Mouse (Mus musculus) cerebellum, adult 18-20 months (tissue): ENCODE data around the gene Def6.

Experiments
- DNase-seq, 2 experiments: peaks; one replicate each; pipeline ENCODE4 v3.0.0; 2021

Gene Def6

GRCm38 (mm10) chr17:28207591-28208313, at the start of gene Def6:
TSS of gene Def6 (plus strand) at chr17:28207778.
- DNase-seq = peak; percentile 23 to 33

- no peak for DNase-seq
These were observed 47.2 kb upstream of the Def6 start for GRCm38 (mm10) chr17:28160361-28160760.

DNA sequence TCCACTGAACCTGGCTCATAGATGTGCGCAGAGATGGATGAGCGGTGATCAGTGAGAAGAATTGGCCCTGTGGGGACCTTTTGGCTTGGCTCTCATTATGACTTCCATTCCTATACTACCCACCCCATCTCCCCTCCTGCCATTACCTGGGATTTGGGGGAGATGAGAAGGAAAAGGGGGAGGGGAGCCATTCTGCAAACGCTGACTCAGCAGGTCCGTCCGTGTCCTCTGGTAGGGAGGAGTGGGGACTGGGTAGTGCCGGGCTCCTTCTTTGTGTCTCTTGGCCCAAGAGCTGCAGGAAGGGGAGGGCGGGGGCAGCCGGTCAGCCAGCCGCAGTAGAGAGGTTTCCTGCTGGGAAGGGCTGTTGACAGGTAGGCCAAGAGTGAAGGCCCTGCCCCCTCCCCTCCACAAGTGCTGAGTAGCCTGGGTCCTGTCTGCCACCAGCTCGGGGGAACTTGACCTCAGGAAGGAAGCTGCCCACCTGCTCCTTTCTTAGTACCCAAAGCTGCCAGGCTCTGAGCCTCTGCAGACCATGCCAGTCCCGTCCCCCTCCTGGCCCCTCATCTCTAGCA, 46.2 kb upstream of the Def6 start:
- no peak for DNase-seq

DNA sequence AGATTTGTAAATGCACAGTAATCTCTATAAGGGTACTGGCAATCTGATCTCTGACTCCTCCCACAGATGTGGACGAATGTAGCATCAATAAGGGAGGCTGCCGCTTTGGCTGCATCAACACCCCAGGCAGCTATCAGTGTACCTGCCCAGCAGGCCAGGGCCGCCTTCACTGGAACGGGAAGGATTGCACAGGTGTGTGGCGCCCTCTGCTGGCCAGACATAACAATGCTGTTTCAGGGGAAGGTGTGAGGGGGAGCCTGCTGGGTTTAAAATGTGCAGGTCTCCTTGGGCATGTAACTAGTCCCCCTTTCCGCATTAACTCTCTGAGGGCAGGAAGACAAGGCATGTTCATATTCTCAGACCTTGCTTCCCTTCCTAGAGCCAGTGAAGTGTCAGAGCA, 43.9 kb upstream of the Def6 start:
- peak; percentile 77 to 85 for DNase-seq

- DNase-seq = no peak
These were observed 36.9 kb upstream of the Def6 start for GRCm38 (mm10) chr17:28170460-28171305.

- DNase-seq = no peak
These were observed 34.9 kb upstream of the Def6 start for GRCm38 (mm10) chr17:28172690-28173089.

DNA sequence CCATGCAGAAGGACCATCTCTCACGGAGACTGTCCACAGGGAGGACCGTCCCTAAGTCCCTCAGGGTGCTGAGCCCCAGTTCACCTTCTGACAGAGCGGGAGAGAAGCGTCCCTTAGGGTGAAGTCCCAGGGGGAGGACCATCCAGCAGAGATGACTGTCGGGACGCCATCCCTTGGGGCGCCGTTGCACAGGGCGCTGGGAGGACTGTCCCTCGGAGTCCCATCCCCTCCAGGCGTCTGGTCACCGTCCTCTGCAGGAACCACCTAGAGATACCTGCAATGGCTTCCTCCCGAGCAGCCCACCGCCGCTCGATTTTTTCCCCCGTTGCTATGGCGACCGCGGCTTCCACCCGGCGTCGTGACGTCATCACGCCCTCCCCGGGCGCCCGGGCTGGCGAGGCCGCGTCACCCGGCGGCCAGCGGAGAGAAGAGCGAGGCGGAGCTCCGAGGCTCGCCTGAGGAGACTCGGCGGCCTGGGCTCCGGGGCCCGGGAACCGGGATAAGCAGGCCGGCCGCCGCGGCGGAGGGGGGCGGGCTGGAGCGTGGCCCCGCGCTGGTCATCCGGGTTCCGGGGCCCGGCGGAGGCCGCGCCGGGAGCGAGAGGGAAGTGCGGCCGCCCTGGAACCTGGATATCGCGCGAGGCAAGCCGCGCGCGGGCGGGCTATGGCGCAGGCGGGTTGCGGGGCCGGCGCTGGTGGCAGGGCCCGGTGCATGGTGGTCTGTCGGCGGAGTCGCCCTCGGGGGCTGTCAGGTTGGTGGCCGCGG, 30.6 kb upstream of the Def6 start, which contains the start of gene Zfp523:
Zfp523 (plus strand) TSS at position 355 of the 765 bp plus-strand sequence.
- peak; percentile 89 to 96 for DNase-seq

- DNase-seq = peak in 1 of 2 experiments; percentile 50
These were observed 30.0 kb upstream of the Def6 start for GRCm38 (mm10) chr17:28177540-28178046.

DNA sequence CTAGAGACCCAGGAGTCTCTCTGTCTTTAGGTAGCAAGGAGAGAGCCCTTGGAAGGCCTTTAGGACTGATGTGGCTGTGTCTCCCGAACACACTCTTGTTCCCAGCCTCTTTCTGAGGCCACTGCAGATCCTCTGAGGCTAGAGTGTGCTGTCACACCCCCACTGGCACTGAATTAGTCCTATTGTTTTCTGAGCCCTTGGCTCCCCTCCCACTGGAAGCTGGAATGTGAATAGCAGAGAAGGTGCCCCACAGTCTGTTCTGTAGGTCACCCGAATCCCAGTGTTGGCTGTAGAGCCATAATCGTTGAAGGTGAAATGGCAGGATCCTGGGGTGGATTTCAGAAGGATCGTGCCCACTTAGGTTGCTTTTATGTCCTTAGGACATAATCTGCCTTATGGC, 27.2 kb upstream of the Def6 start:
- no peak for DNase-seq

GRCm38 (mm10) chr17:28180783-28181544, 26.6 kb upstream of the Def6 start:
- no peak for DNase-seq

DNA sequence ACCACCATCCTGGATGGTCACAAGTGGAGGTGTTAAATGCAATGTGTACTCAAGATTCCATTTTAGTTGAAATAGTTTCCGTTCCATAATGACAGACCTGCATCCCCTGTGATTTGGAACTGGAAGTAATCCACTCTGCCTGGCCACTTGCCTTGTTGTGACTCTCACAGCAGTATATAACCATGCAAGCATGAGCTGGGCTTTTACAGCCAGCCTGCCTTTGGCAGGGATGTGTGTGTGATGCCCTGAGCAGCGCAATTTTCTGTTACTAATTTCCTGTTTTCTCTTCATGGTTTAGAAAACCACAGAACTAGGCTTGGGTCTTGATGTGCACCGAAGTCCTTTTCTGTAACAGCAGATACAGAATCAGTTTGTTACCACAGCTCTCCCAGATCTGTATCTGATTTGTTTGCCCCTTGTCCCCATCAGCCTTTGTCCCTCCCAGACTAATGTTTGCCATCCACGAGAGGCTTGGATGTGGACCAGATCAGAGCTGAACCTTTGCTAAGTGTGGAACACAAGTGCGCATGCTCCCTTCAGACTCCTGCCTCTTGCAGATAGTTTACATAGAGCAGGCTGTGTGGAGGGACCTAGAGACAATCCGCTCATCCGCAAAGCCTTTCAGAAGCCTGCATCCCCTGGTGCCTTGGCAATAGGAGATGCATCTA, 22.5 kb upstream of the Def6 start:
- no peak for DNase-seq

DNA sequence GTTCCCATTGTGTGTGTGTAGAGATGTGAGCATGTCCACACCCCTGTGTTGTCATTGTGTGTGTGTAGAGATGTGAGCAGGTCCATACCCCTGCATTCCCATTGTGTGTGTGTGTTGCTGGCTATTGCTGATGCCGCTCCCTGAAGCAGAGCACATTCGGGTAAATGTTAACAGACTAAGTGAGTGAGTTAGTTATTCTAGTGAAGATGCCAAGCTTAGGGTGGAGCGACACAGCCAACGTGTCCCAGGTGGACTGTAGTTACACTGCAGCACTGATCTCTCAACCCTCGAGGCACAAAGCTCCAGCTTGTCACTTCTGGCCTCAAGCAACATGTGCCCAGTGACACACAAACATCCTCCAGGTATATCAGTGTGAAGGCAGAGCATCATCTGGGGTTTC, 19.3 kb upstream of the Def6 start:
- no peak for DNase-seq

DNA sequence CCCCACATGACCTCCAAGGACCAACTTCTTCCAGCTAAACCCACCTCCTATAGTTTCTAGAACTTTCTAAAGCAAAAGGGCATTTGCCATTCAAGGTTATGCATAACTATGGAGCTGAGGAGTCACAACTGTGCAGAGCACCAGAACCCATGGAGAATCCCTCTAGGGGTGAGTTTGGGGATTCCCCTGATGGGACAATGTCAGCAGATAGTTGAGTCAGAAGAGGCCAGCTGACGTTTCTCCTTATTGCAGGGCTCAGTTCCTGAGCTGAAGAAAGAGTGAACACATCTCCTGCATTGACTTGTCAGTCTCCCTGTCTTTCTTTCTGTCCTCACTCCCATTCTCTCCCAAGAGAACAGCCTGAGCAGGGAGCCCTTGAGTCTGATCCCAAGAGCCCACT, 14.8 kb upstream of the Def6 start:
- no peak for DNase-seq

DNA sequence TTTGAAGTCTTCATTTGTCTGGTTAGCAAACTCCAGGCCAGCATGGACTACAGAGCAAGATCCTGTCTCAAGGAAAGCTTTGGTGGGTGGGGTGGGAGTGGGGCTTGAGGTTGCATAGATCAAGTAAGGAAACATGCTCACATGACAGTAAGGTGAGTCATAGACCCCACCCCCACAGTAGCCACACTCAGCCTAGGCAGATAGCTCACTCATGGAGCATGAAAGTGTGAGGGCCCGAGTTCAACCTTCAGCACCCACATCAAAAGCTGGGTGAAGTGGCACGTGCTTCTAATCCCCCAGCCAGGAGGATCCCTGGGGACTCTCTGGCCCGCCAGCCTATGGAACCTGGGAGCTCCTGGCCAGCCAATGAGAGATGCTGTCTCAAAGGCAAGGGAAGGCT, 14.0 kb upstream of the Def6 start:
- no peak for DNase-seq

GRCm38 (mm10) chr17:28195033-28195432, 12.5 kb upstream of the Def6 start:
- DNase-seq = no peak

- no peak for DNase-seq
These were observed 9.9 kb upstream of the Def6 start for GRCm38 (mm10) chr17:28197646-28198045.

DNA sequence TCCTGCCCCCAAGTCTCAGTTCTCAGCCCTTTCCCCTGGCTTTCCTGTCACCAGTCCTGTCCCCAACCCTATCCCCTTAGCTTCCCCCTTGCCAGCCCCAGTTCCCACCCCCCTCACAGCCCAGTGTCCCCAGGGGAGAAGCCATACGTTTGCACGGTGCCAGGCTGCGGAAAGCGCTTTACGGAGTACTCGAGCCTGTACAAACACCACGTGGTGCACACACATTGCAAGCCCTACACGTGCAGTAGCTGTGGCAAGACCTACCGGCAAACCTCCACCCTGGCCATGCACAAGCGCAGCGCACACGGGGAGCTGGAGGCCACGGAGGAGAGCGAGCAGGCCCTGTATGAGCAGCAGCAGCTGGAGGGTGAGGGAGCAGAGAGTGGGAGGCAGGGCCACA, 5.6 kb upstream of the Def6 start:
- DNase-seq = no peak

- peak; percentile 45 to 71 for DNase-seq
These were observed 3.4 kb upstream of the Def6 start for GRCm38 (mm10) chr17:28204052-28204720.

DNA sequence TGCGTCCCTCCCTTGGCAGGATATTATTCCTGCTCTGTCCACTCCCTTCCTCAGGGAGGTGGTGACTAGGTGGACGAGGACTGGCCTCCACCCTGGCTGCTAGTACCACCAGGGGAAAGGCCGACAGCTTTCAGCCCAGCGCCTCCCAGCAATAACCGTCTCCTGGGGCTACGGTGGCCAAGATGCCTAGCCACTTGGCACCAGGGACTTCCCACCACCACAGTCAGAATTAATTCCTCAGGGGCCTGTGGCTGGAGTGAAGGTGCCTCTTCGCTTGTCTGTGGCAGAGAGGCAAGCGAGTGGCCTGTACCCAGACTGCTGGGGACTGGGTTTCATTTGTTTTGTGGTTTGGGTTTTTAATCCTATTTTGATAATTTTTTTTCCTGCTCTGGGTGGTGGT, 2.1 kb upstream of the Def6 start:
- DNase-seq = no peak

DNA sequence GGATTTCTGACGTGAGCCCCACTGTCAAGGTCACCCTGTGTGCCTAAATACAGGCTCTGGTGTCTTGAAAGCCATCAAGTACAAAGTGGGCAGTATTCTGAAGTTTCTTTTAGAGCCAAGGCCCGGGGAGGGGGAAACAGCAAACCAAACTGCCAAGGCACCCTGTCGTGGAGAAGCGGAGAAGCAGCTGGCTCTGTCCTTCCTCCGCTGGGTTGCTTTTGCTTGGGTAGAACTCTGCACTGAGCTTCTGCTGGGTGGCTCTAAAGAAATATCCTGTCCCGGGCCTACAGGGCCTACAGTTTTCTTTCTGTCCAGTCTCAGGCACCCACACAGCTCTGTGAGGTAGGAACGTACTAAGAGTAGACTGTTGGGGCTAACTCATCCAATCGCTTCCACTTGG, 486 bp upstream of the Def6 start:
- no peak for DNase-seq

- no peak for DNase-seq
These were observed 685 bp downstream of the Def6 start for GRCm38 (mm10) chr17:28208314-28208612.
